Mouse (Mus musculus) erythroblast, embryonic 14.5 days (primary cell): ENCODE data around the gene Slc35a3.

Source experiments
- GATA1 ChIP-seq: IDR thresholded peaks from 2 replicates; pipeline ENCODE4 v1.6.1; 2012; ENCODE audit warnings: low read length, inconsistent platforms, mixed read lengths
- TAL1 ChIP-seq: IDR thresholded peaks from 3 replicates; pipeline ENCODE4 v1.6.1; 2012; ENCODE audit warnings: low read length, inconsistent platforms, mixed read lengths

DNA sequence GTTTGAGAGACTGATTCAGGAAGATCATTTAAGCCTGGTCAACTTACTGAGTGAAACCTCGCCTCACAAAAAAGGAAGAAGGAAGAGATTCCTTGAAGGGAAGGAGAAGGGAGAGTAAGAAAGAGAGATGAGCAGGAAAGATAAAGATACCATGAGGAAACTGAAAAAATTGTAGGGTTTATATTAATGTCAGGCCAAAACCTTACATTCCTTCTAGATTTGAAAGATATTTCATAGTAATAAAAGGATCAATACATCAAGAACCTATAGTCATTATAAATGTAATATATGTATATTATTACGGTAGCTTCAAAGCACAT is 17.0 kb downstream of the Slc35a3 start:
- TF ChIP-seq TAL1 (no peak), GATA1 (peak; percentile 95)
